Mouse (Mus musculus) testis, adult 2 months (tissue): Measurements from ENCODE around the gene Plppr1.

Experiments used
- CTCF ChIP-seq: fragments of 200-500 bp; IDR thresholded peaks from 2 replicates; pipeline ENCODE4 v1.5.1; 2012; ENCODE audit warnings: low read depth, mild to moderate bottlenecking, inconsistent platforms, low read length, moderate library complexity; ENCODE audit not compliant: control insufficient read depth, insufficient read depth, insufficient replicate concordance
- POLR2A ChIP-seq: fragments of 200-500 bp; IDR thresholded peaks from 2 replicates; pipeline ENCODE4 v1.6.1; 2012; ENCODE audit warnings: low read depth, mild to moderate bottlenecking, inconsistent platforms, low read length, moderate library complexity; ENCODE audit not compliant: control insufficient read depth

GRCm38 (mm10) chr4:49039854-49040253, 19.2 kb upstream of the Plppr1 start:
- TF ChIP-seq POLR2A = no peak
- TF ChIP-seq CTCF = no peak
